Mouse (Mus musculus): Measurements from ENCODE around the gene Ccr5. TPM values are rescaled to one million over a fixed set of nuclear protein-coding genes. Genes with fewer than 3 reads are reported as not detected.
"Not testable (repeated sequence)": the region's sequence is repeated elsewhere in the genome, so short reads cannot be mapped to it uniquely, and the experiment has no call there.

The Ccr5 gene
- polyA plus RNA-seq, 1 experiment from 2014 or later: 0.74 TPM

DNA sequence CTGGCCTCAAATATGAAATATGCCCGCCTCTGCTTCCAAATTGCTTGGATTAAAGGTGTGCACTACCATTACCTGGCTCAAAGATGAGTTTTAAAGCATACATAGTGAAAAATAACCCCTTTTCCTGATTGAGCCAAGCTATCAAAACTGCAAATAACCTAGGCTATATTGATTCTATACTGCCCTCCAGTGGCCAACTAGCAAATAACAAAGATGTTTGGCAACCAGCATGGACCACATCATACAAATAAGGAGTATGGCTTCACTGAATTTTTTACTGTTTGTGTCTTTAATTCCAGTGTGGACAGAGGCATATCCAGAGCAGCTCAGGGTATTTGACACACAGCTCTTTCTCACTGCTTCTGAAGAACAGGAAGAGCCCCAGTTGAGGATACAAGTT lies 7.0 kb downstream of the Ccr5 start:
- H3K4me1 ChIP-seq (replicated peaks; ENCODE audit: control insufficient read depth, insufficient read depth, low read length): no peaks in the 10 kb centered on the region
- no peak for ATAC-seq
- no peaks in the 10 kb centered on the region for H3K9me3 ChIP-seq (ENCODE audit: control insufficient read depth)
- H3K4me3 ChIP-seq (ENCODE audit: low read depth, low read length): no peak overlapping the region
- H3K36me3 ChIP-seq (ENCODE audit: control insufficient read depth, insufficient read depth): no peaks in the 10 kb centered on the region
- 2% methylated on average over 1 of the region's 1 CpGs for WGBS
- H3K27me3 ChIP-seq (replicated peaks; ENCODE audit: control insufficient read depth, insufficient read depth, low read length): peaks cover 11% of the 10 kb centered on the region; the same call in 1 of the 2 replicates
- H3K27ac ChIP-seq (ENCODE audit: low read depth, low read length): no peak overlapping the region
- H3K4me2 ChIP-seq (replicated peaks; ENCODE audit: low read depth): no peak overlapping the region
- no peak overlapping the region for H3K9ac ChIP-seq (ENCODE audit: low read depth, low read length)
- TF ChIP-seq CTCF (IDR thresholded peaks at IDR 0.05; ENCODE audit: low read depth): peak; percentile 80

DNA sequence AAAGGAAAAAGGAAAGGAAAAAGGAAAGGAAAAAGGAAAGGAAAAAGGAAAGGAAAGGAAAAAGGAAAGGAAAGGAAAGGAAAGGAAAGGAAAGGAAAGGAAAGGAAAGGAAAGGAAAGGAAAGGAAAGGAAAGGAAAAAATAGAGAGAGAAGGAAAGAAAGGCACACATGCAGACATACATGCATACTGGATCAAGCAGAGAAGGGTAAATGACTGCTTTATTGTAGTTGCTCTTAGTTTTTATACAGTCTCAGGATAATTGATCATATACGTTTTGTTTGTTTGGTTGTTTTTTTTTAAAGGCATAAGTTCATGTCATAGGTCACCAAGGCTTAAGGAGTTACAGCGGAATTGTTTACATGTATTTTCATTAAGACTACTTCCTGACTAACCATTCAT lies 11.6 kb downstream of the Ccr5 start:
- ATAC-seq; H3K9ac ChIP-seq (ENCODE audit: low read depth, low read length); H3K4me1 ChIP-seq (replicated peaks; ENCODE audit: control insufficient read depth, insufficient read depth, low read length); H3K4me3 ChIP-seq (ENCODE audit: low read depth, low read length); H3K4me2 ChIP-seq (replicated peaks; ENCODE audit: low read depth); H3K27ac ChIP-seq (ENCODE audit: low read depth, low read length); H3K36me3 ChIP-seq (ENCODE audit: control insufficient read depth, insufficient read depth); H3K9me3 ChIP-seq (ENCODE audit: control insufficient read depth); H3K27me3 ChIP-seq (replicated peaks; ENCODE audit: control insufficient read depth, insufficient read depth, low read length): not testable (repeated sequence)
- 72% methylated on average over 2 of the region's 2 CpGs for WGBS

DNA sequence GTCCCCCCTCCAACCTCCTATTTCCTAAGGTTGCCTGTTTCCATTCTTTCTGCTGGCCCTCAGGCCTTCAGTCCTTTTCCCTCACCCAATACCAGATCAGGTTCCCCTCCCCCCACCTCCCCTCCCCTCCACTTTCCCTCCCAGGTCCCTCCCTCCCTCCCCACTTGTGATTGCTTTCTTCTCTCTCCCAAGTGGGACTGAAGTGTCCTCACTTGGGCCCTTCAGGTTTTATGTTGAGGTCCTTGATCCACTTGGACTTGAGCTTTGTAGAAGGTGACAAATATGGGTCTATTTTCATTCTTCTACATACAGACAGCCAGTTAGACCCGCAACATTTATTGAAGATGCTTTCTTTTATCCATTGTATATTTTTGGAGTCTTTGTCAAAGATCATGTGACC lies 13.6 kb downstream of the Ccr5 start:
- H3K4me3 ChIP-seq (ENCODE audit: low read depth, low read length); H3K4me2 ChIP-seq (replicated peaks; ENCODE audit: low read depth); ATAC-seq; H3K27me3 ChIP-seq (replicated peaks; ENCODE audit: control insufficient read depth, insufficient read depth, low read length); H3K9ac ChIP-seq (ENCODE audit: low read depth, low read length); H3K27ac ChIP-seq (ENCODE audit: low read depth, low read length); H3K4me1 ChIP-seq (replicated peaks; ENCODE audit: control insufficient read depth, insufficient read depth, low read length); H3K9me3 ChIP-seq (ENCODE audit: control insufficient read depth); H3K36me3 ChIP-seq (ENCODE audit: control insufficient read depth, insufficient read depth): not testable (repeated sequence)
- 95% methylated on average over 1 of the region's 1 CpGs for WGBS

DNA sequence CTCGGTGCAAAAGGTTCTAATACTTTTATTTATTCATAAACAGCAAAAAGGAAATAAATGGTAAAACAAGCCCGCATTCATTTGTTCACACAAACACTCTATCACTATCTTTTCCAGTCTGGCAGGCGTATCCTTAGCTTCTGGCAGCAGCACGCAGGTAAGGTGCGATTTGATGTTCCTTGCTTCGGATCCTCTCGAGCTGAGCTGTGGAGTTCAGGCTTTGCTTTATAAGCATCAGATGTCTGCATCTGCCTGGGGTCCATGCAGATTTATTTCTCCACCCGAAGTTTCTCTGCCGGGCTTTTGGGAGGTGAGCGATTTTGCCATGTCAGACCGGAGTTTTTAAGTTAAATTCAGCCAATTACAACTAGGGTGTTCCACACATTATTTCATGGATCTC lies 16.3 kb downstream of the Ccr5 start:
- Histone ChIP-seq H3K4me3 (ENCODE audit: low read depth, low read length) (no peak overlapping the region), H3K4me1 (replicated peaks; ENCODE audit: control insufficient read depth, insufficient read depth, low read length) (no peaks in the 10 kb centered on the region), H3K36me3 (ENCODE audit: control insufficient read depth, insufficient read depth) (no peaks in the 10 kb centered on the region), H3K9ac (ENCODE audit: low read depth, low read length) (no peak overlapping the region), H3K4me2 (replicated peaks; ENCODE audit: low read depth) (no peak overlapping the region), H3K27ac (ENCODE audit: low read depth, low read length) (no peak overlapping the region), H3K9me3 (ENCODE audit: control insufficient read depth) (no peaks in the 10 kb centered on the region), H3K27me3 (replicated peaks; ENCODE audit: control insufficient read depth, insufficient read depth, low read length) (no peaks in the 10 kb centered on the region)
- TF ChIP-seq CTCF (IDR thresholded peaks at IDR 0.05; ENCODE audit: low read depth): no peak
- ATAC-seq: no peak
- 58% methylated on average over 11 of the region's 11 CpGs for WGBS

DNA sequence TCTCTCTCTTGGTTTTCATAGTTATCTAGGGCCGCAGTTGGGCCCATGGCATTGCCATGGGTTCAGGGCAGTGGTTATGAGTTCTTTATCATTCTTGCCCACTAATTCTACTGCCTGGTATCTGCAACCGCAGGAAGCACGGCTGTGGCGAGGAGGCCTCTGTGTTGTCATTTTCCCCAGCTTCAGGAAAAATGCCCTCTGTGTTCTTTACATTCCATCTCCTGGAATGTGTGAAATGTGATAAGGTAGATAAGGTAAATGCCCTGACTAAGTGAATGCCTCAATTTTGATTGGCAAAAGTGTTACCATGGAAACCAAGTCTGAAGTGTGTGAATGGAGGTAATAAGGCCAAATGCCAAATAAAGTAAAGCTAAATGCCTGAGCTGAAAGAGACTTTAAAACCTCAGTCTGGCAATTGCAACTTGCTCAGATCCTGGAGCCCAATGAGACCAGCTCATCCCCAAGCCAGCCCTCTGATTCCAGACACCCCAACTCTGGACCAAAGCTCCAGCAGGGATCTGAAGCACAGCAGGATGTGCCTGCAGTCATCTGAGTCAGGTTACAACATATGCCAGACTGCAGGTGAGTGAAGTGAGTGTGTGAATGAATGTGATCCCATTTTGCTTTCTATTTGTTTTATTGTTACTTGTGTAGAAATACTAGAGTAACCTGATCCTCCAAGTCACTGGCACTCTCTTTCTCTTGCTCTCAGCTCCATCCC lies 16.9 kb downstream of the Ccr5 start:
- no peaks in the 10 kb centered on the region for H3K4me1 ChIP-seq (replicated peaks; ENCODE audit: control insufficient read depth, insufficient read depth, low read length)
- H3K9me3 ChIP-seq (ENCODE audit: control insufficient read depth): no peaks in the 10 kb centered on the region
- H3K4me2 ChIP-seq (replicated peaks; ENCODE audit: low read depth): no peak overlapping the region
- TF ChIP-seq CTCF (IDR thresholded peaks at IDR 0.05; ENCODE audit: low read depth): no peak
- H3K36me3 ChIP-seq (ENCODE audit: control insufficient read depth, insufficient read depth): no peaks in the 10 kb centered on the region
- 28% methylated on average over 4 of the region's 4 CpGs for WGBS
- no peaks in the 10 kb centered on the region for H3K27me3 ChIP-seq (replicated peaks; ENCODE audit: control insufficient read depth, insufficient read depth, low read length)
- ATAC-seq: no peak
- no peak overlapping the region for H3K27ac ChIP-seq (ENCODE audit: low read depth, low read length)
- H3K4me3 ChIP-seq (ENCODE audit: low read depth, low read length): no peak overlapping the region
- no peak overlapping the region for H3K9ac ChIP-seq (ENCODE audit: low read depth, low read length)

DNA sequence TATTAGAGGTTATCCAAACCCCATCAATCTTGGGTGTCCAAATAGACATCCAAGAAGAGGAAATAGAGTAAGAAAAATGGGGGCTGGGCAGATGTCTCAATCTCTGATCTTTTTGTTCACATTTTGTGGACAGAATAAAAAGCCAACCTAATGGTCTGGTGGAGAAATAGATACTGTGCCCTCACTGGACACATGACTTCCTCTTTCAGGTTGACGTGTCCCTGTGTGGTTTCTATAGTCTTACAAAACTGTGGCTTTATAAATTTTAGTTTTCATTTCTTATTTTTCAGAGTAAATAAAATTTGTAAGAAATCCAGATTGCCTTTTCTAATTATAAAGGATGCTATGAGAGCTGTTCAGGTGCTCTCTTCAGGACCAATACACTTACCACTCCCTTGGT lies 22.3 kb downstream of the Ccr5 start:
- H3K9ac ChIP-seq (ENCODE audit: low read depth, low read length): no peak overlapping the region
- no peaks in the 10 kb centered on the region for H3K36me3 ChIP-seq (ENCODE audit: control insufficient read depth, insufficient read depth)
- H3K27me3 ChIP-seq (replicated peaks; ENCODE audit: control insufficient read depth, insufficient read depth, low read length): no peaks in the 10 kb centered on the region
- H3K4me1 ChIP-seq (replicated peaks; ENCODE audit: control insufficient read depth, insufficient read depth, low read length): no peaks in the 10 kb centered on the region
- no peak overlapping the region for H3K4me2 ChIP-seq (replicated peaks; ENCODE audit: low read depth)
- no peak overlapping the region for H3K27ac ChIP-seq (ENCODE audit: low read depth, low read length)
- no peaks in the 10 kb centered on the region for H3K9me3 ChIP-seq (ENCODE audit: control insufficient read depth)
- H3K4me3 ChIP-seq (ENCODE audit: low read depth, low read length): no peak overlapping the region
- TF ChIP-seq CTCF (IDR thresholded peaks at IDR 0.05; ENCODE audit: low read depth): no peak
- 88% methylated on average over 1 of the region's 1 CpGs for WGBS
- ATAC-seq: no peak

DNA sequence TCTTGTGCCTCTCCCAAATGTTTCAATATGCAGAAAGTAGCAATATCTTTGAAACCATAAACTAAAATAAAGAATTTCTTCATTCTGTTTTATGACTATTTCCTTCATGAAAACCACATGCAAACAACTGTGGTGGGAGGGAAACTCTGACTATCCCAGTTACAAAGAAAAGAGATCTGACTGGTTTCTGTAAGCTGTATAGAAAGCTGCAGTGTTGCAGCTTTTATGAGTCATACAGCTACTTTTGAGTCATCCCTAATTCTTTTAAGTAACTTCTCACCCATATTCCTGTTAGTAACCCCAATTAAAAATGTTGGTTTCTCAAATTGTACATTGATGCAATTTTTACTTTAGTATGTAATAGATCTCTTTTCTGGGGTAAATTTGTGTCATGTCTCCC lies 25.0 kb downstream of the Ccr5 start:
- no peaks in the 10 kb centered on the region for H3K9me3 ChIP-seq (ENCODE audit: control insufficient read depth)
- H3K9ac ChIP-seq (ENCODE audit: low read depth, low read length): no peak overlapping the region
- no peak for ATAC-seq
- H3K27ac ChIP-seq (ENCODE audit: low read depth, low read length): no peak overlapping the region
- H3K36me3 ChIP-seq (ENCODE audit: control insufficient read depth, insufficient read depth): no peaks in the 10 kb centered on the region
- H3K4me2 ChIP-seq (replicated peaks; ENCODE audit: low read depth): no peak overlapping the region
- no peaks in the 10 kb centered on the region for H3K27me3 ChIP-seq (replicated peaks; ENCODE audit: control insufficient read depth, insufficient read depth, low read length)
- no peak overlapping the region for H3K4me3 ChIP-seq (ENCODE audit: low read depth, low read length)
- no peaks in the 10 kb centered on the region for H3K4me1 ChIP-seq (replicated peaks; ENCODE audit: control insufficient read depth, insufficient read depth, low read length)
- TF ChIP-seq CTCF (IDR thresholded peaks at IDR 0.05; ENCODE audit: low read depth): no peak

Other genes with a start within 250 kb of the Ccr5 start
- gene Ccr1, start 152.9 kb upstream of the Ccr5 start, polyA plus RNA-seq (2015; fragmentation: Nextera tagmentation; extraction: Ambion mirVana): 4.4 and 4.9 TPM in 2 replicates
- not detected in 2 replicates for gene Ccr1l1, start 143.1 kb upstream of the Ccr5 start, polyA plus RNA-seq (2015; fragmentation: Nextera tagmentation; extraction: Ambion mirVana)
- 0.05 and 0.10 TPM in 2 replicates for gene Ccr3, start 99.6 kb upstream of the Ccr5 start, polyA plus RNA-seq (2015; fragmentation: Nextera tagmentation; extraction: Ambion mirVana)
- gene Ccr2, start 19.6 kb upstream of the Ccr5 start, polyA plus RNA-seq (2015; fragmentation: Nextera tagmentation; extraction: Ambion mirVana): 0.85 and 1.2 TPM in 2 replicates
- gene 2010315B03Rik, start 191.2 kb downstream of the Ccr5 start, polyA plus RNA-seq (2015; fragmentation: Nextera tagmentation; extraction: Ambion mirVana): 18.5 and 19.8 TPM in 2 replicates